Mouse (Mus musculus) heart, embryonic 14.5 days (tissue): ENCODE data around the gene Keap1. TPM values are rescaled to one million over a fixed set of nuclear protein-coding genes. Genes with fewer than 3 reads are reported as not detected.
A peak's percentile ranks its signal among the peaks of the same experiment; 100 is the strongest.

Source experiments
- ATAC-seq: fragments of 200-750 bp; cut with Nextera tagmentation; 2 replicates; pipeline ENCODE4 v1.8.0; 2017; ENCODE audit warnings: low read depth, moderate TSS enrichment; ENCODE audit not compliant: insufficient number of reproducible peaks, insufficient read depth, low FRiP score
- H3K27ac ChIP-seq, 2 experiments: fragments of 200-500 bp in 1 of 2; fragments of 300-500 bp in 1 of 2; sonication (generic) in 1 of 2; replicated peaks in 1 of 2; 2 replicates each; pipeline ENCODE4 v1.5.1; 2012 to 2014; ENCODE audit warnings: low read depth in 2 of 2, low read length in 2 of 2, control low read depth in 1 of 2, mild to moderate bottlenecking in 1 of 2, mixed read lengths in 1 of 2; ENCODE audit not compliant: control insufficient read depth in 1 of 2, insufficient read depth in 1 of 2
- H3K27me3 ChIP-seq: fragments of 300-500 bp; sonication (generic); 2 replicates; pipeline ENCODE4 v1.6.1; 2014; ENCODE audit warnings: mild to moderate bottlenecking, low read length, control low read depth; ENCODE audit not compliant: control insufficient read depth, insufficient read depth
- H3K36me3 ChIP-seq: fragments of 300-500 bp; sonication (generic); 2 replicates; pipeline ENCODE4 v1.6.1; 2014; ENCODE audit warnings: mild to moderate bottlenecking, control low read depth, low read length, mixed read lengths; ENCODE audit not compliant: control insufficient read depth, insufficient read depth
- H3K4me1 ChIP-seq, 2 experiments: fragments of 200-500 bp in 1 of 2; fragments of 300-500 bp in 1 of 2; sonication (generic) in 1 of 2; 2 replicates each; pipeline ENCODE4 v1.6.1; 2012 to 2014; ENCODE audit warnings: low read length in 2 of 2, control low read depth in 1 of 2, mixed read lengths in 1 of 2; ENCODE audit not compliant: control insufficient read depth in 2 of 2, insufficient read depth in 2 of 2
- H3K4me2 ChIP-seq: fragments of 300-500 bp; sonication (generic); 2 replicates; pipeline ENCODE4 v1.6.1; 2014; ENCODE audit warnings: mild to moderate bottlenecking, low read length
- H3K4me3 ChIP-seq, 2 experiments: fragments of 200-500 bp in 1 of 2; fragments of 300-500 bp in 1 of 2; sonication (generic) in 1 of 2; 2 replicates each; pipeline ENCODE4 v1.5.1; 2012 to 2014; ENCODE audit warnings: low read length in 2 of 2, mild to moderate bottlenecking in 2 of 2, control low read depth in 1 of 2, low read depth in 1 of 2, moderate library complexity in 1 of 2; ENCODE audit not compliant: control insufficient read depth in 1 of 2, insufficient read depth in 1 of 2
- H3K9ac ChIP-seq: fragments of 300-500 bp; sonication (generic); 2 replicates; pipeline ENCODE4 v1.6.1; 2014; ENCODE audit warnings: mild to moderate bottlenecking, low read length
- H3K9me3 ChIP-seq: fragments of 300-500 bp; sonication (generic); 2 replicates; pipeline ENCODE4 v1.6.1; 2016; ENCODE audit warnings: low read length, control low read depth; ENCODE audit not compliant: control insufficient read depth
- WGBS: fragments of 180-500 bp; shearing (Covaris S2); extraction: QIAGEN DNeasy Blood & Tissue Kit; methylation state at CpG from one replicate; pipeline ENCODE4 v1.1.7; 2014; 5-methylcytosine and 5-hydroxymethylcytosine counted together
- polyA plus RNA-seq: library from polyadenylated mRNA; unstranded; fragments of >200 nt; fragmentation: Nextera tagmentation; extraction: Ambion mirVana; gene quantifications from 2 replicates; pipeline ENCODE4 v1.2.1, GENCODE M21; 2014

Keap1 gene
- polyA plus RNA-seq, 1 experiment from 2014 or later, result 31.5 TPM

- H3K27me3 ChIP-seq, result no peaks in the 10 kb centered on the region
- 93% methylated on average over 4 of the region's 4 CpGs for WGBS
- peaks cover 31% of the 10 kb centered on the region for H3K36me3 ChIP-seq
Measured at GRCm38 (mm10) chr9:21194787-21195493, 44.2 kb downstream of the Keap1 start.

GRCm38 (mm10) chr9:21193786-21194185, 45.4 kb downstream of the Keap1 start:
- Histone ChIP-seq H3K36me3 (peaks cover 24% of the 10 kb centered on the region), H3K27me3 (no peaks in the 10 kb centered on the region), H3K4me3 (no peak overlapping the region), H3K4me2 (no peak overlapping the region), H3K9me3 (no peaks in the 10 kb centered on the region), H3K4me1 (peaks cover 0 to 4% of the 10 kb centered on the region in 2 experiments; a peak in 3 of 4 replicates), H3K9ac (no peak overlapping the region), H3K27ac (no peak overlapping the region)
- ATAC-seq, result no peak
- WGBS, result 89% methylated on average over 3 of the region's 3 CpGs

More at GRCm38 (mm10) chr9:21194787-21195493, 44.2 kb downstream of the Keap1 start:
- Histone ChIP-seq H3K27ac (no peak overlapping the region), H3K9ac (no peak overlapping the region), H3K4me3 (no peak overlapping the region), H3K4me2 (no peak overlapping the region), H3K9me3 (no peaks in the 10 kb centered on the region), H3K4me1 (peaks cover 0 to 4% of the 10 kb centered on the region in 2 experiments; a peak in 3 of 4 replicates)
- no peak for ATAC-seq

GRCm38 (mm10) chr9:21190670-21191069, 48.5 kb downstream of the Keap1 start:
- WGBS, result 85% methylated on average over 3 of the region's 3 CpGs
- Histone ChIP-seq H3K9me3 (no peaks in the 10 kb centered on the region), H3K27me3 (no peaks in the 10 kb centered on the region), H3K27ac (0 out of 4 replicates have a peak overlapping the region, but pooled peaks of 1 of the 2 experiments have one; percentile 17), H3K4me2 (no peak overlapping the region), H3K36me3 (peaks cover 23% of the 10 kb centered on the region), H3K4me1 (peaks cover 8 to 12% of the 10 kb centered on the region in 2 experiments), H3K4me3 (no peak overlapping the region), H3K9ac (no peak overlapping the region)
- ATAC-seq, result no peak

GRCm38 (mm10) chr9:21189905-21190304, 49.3 kb downstream of the Keap1 start:
- no peaks in the 10 kb centered on the region for H3K27me3 ChIP-seq
- H3K4me1 ChIP-seq, result peaks cover 13 to 19% of the 10 kb centered on the region in 2 experiments
- no peak for ATAC-seq
- no peak overlapping the region for H3K9ac ChIP-seq
- H3K36me3 ChIP-seq, result peaks cover 23% of the 10 kb centered on the region
- no peak overlapping the region for H3K4me2 ChIP-seq
- no peak overlapping the region for H3K4me3 ChIP-seq
- WGBS, result 50% methylated on average over 7 of the region's 7 CpGs
- H3K27ac ChIP-seq, result 0 out of 4 replicates have a peak overlapping the region, but pooled peaks of 1 of the 2 experiments have one; percentile 17
- H3K9me3 ChIP-seq, result no peaks in the 10 kb centered on the region

- no peak overlapping the region for H3K4me2 ChIP-seq
Measured at GRCm38 (mm10) chr9:21185436-21185835, 53.7 kb downstream of the Keap1 start.

GRCm38 (mm10) chr9:21184733-21185132, 54.4 kb downstream of the Keap1 start:
- peak overlapping the region; percentile 41 to 58; a peak in 3 of 4 replicates for H3K4me3 ChIP-seq
- no peaks in the 10 kb centered on the region for H3K27me3 ChIP-seq
- peak overlapping the region; percentile 75; the same call in 1 of the 2 replicates for H3K9ac ChIP-seq
- no peaks in the 10 kb centered on the region for H3K9me3 ChIP-seq
- peak overlapping the region; percentile 73 for H3K4me2 ChIP-seq
- peaks cover 22 to 36% of the 10 kb centered on the region in 2 experiments for H3K4me1 ChIP-seq
- no peak for ATAC-seq
- 24% methylated on average over 2 of the region's 2 CpGs for WGBS
- no peaks in the 10 kb centered on the region for H3K36me3 ChIP-seq
- peak overlapping the region in 1 of 2 experiments; percentile 24; a peak in 1 of 4 replicates for H3K27ac ChIP-seq

More at GRCm38 (mm10) chr9:21185436-21185835, 53.7 kb downstream of the Keap1 start:
- H3K27ac ChIP-seq, result peak overlapping the region in 1 of 2 experiments; percentile 24; a peak in 2 of 4 replicates
- no peaks in the 10 kb centered on the region for H3K27me3 ChIP-seq
- no peaks in the 10 kb centered on the region for H3K36me3 ChIP-seq
- no peaks in the 10 kb centered on the region for H3K9me3 ChIP-seq
- WGBS, result 56% methylated on average over 5 of the region's 5 CpGs
- no peak overlapping the region for H3K4me3 ChIP-seq
- peaks cover 22 to 34% of the 10 kb centered on the region in 2 experiments for H3K4me1 ChIP-seq
- no peak for ATAC-seq
- H3K9ac ChIP-seq, result no peak overlapping the region

GRCm38 (mm10) chr9:21183905-21184413, 55.2 kb downstream of the Keap1 start:
- ATAC-seq, result no peak
- 6% methylated on average over 34 of the region's 34 CpGs for WGBS
- Histone ChIP-seq H3K4me1 (peaks cover 22 to 36% of the 10 kb centered on the region in 2 experiments), H3K4me2 (peak overlapping the region; percentile 73), H3K27me3 (no peaks in the 10 kb centered on the region), H3K9ac (peak overlapping the region; percentile 75), H3K4me3 (peak overlapping the region; percentile 41 to 58), H3K9me3 (no peaks in the 10 kb centered on the region), H3K36me3 (no peaks in the 10 kb centered on the region), H3K27ac (peak overlapping the region in 1 of 2 experiments; percentile 24; a peak in 2 of 4 replicates)
